Mouse (Mus musculus) small intestine, adult 2 months (tissue): ENCODE results near the gene Abhd12b. TPM values are rescaled to one million over a fixed set of nuclear protein-coding genes. Genes with fewer than 3 reads are reported as not detected.

Experiments used
- H3K27ac ChIP-seq: fragments of 200-500 bp; 2 replicates; pipeline ENCODE4 v1.5.1; 2012; ENCODE audit warnings: low read depth, low read length, control low read depth, inconsistent platforms; ENCODE audit not compliant: insufficient read depth
- H3K27me3 ChIP-seq: fragments of 200-500 bp; 2 replicates; pipeline ENCODE4 v1.6.1; 2012; ENCODE audit warnings: mild to moderate bottlenecking, moderate library complexity, low read length, inconsistent platforms; ENCODE audit not compliant: control insufficient read depth, insufficient read depth
- H3K36me3 ChIP-seq: fragments of 200-500 bp; 2 replicates; pipeline ENCODE4 v1.6.1; 2012; ENCODE audit warnings: mild to moderate bottlenecking, low read length, control low read depth, inconsistent platforms; ENCODE audit not compliant: control insufficient read depth, insufficient read depth
- H3K4me1 ChIP-seq: fragments of 200-500 bp; 2 replicates; pipeline ENCODE4 v1.6.1; 2012; ENCODE audit warnings: low read length, inconsistent platforms, mixed read lengths; ENCODE audit not compliant: control insufficient read depth, insufficient read depth, insufficient read length
- H3K4me3 ChIP-seq: fragments of 200-500 bp; 2 replicates; pipeline ENCODE4 v1.5.1; 2012; ENCODE audit warnings: low read depth, mild to moderate bottlenecking, control low read depth, inconsistent platforms, low read length, moderate library complexity
- CTCF ChIP-seq: fragments of 200-500 bp; IDR thresholded peaks from 2 replicates; pipeline ENCODE4 v1.5.1; 2012; ENCODE audit warnings: low read depth, mild to moderate bottlenecking, control low read depth, inconsistent platforms, low read length, moderate library complexity, mixed read lengths; ENCODE audit not compliant: insufficient replicate concordance, insufficient read length; ENCODE audit errors: extremely low read depth
- POLR2A ChIP-seq: fragments of 200-500 bp; IDR thresholded peaks from 2 replicates; pipeline ENCODE4 v1.6.1; 2012; ENCODE audit warnings: low read depth, mild to moderate bottlenecking, control low read depth, inconsistent platforms, low read length, moderate library complexity
- WGBS: fragments of 180-500 bp; shearing (Covaris S2); methylation state at CpG from one replicate; pipeline ENCODE4 v1.1.7; 2018; 5-methylcytosine and 5-hydroxymethylcytosine counted together
- polyA plus RNA-seq: library from polyadenylated mRNA; depleted of rRNA; stranded (reverse); fragments of >200 nt; gene quantifications from 2 replicates; pipeline ENCODE4 v1.2.3, GENCODE M21; 2012

Abhd12b gene
- polyA plus RNA-seq, 1 experiment, result not detected

- TF ChIP-seq CTCF (no peak), POLR2A (no peak)
- Histone ChIP-seq H3K27ac (no peak overlapping the region), H3K4me1 (no peaks in the 10 kb centered on the region; the same call in 1 of the 2 replicates), H3K4me3 (no peak overlapping the region), H3K27me3 (no peaks in the 10 kb centered on the region), H3K36me3 (no peaks in the 10 kb centered on the region)
- WGBS, result 55% methylated on average over 2 of the region's 2 CpGs
Measured at GRCm38 (mm10) chr12:70119552-70119951, 34.4 kb upstream of the Abhd12b start.

GRCm38 (mm10) chr12:70126626-70127025, 27.3 kb upstream of the Abhd12b start:
- no peaks in the 10 kb centered on the region for H3K27me3 ChIP-seq
- H3K36me3 ChIP-seq, result no peaks in the 10 kb centered on the region
- no peak overlapping the region for H3K27ac ChIP-seq
- WGBS, result 69% methylated on average over 4 of the region's 4 CpGs
- no peak for TF ChIP-seq POLR2A
- no peak for TF ChIP-seq CTCF
- H3K4me3 ChIP-seq, result no peak overlapping the region
- H3K4me1 ChIP-seq, result no peaks in the 10 kb centered on the region

GRCm38 (mm10) chr12:70129105-70129504, 24.8 kb upstream of the Abhd12b start:
- no peaks in the 10 kb centered on the region for H3K4me1 ChIP-seq
- H3K4me3 ChIP-seq, result no peak overlapping the region
- TF ChIP-seq POLR2A (no peak), CTCF (no peak)
- H3K27ac ChIP-seq, result no peak overlapping the region
- WGBS, result 20% methylated on average over 5 of the region's 5 CpGs
- no peaks in the 10 kb centered on the region for H3K27me3 ChIP-seq
- H3K36me3 ChIP-seq, result no peaks in the 10 kb centered on the region

GRCm38 (mm10) chr12:70131042-70131675, 22.8 kb upstream of the Abhd12b start:
- no peak for TF ChIP-seq CTCF
- TF ChIP-seq POLR2A, result no peak
- H3K4me3 ChIP-seq, result peak overlapping the region; percentile 52
- H3K27me3 ChIP-seq, result no peaks in the 10 kb centered on the region
- no peaks in the 10 kb centered on the region for H3K36me3 ChIP-seq
- WGBS, result 43% methylated on average over 20 of the region's 20 CpGs
- peaks cover 4% of the 10 kb centered on the region; the same call in 1 of the 2 replicates for H3K4me1 ChIP-seq
- no peak overlapping the region for H3K27ac ChIP-seq

- no peak overlapping the region for H3K4me3 ChIP-seq
- 88% methylated on average over 20 of the region's 20 CpGs for WGBS
Measured at GRCm38 (mm10) chr12:70134627-70135235, 19.2 kb upstream of the Abhd12b start.

GRCm38 (mm10) chr12:70136185-70136756, 17.7 kb upstream of the Abhd12b start:
- Histone ChIP-seq H3K27ac (peak overlapping the region; percentile 80), H3K36me3 (no peaks in the 10 kb centered on the region), H3K27me3 (no peaks in the 10 kb centered on the region), H3K4me3 (peak overlapping the region; percentile 42), H3K4me1 (peaks cover 14% of the 10 kb centered on the region)
- TF ChIP-seq CTCF (no peak), POLR2A (no peak)
- 6% methylated on average over 12 of the region's 12 CpGs for WGBS

More at GRCm38 (mm10) chr12:70134627-70135235, 19.2 kb upstream of the Abhd12b start:
- H3K36me3 ChIP-seq, result no peaks in the 10 kb centered on the region
- H3K27me3 ChIP-seq, result no peaks in the 10 kb centered on the region
- no peak for TF ChIP-seq CTCF
- no peak overlapping the region for H3K27ac ChIP-seq
- H3K4me1 ChIP-seq, result peaks cover 11% of the 10 kb centered on the region

GRCm38 (mm10) chr12:70137095-70137494, 16.8 kb upstream of the Abhd12b start:
- H3K27me3 ChIP-seq, result no peaks in the 10 kb centered on the region
- no peak overlapping the region; the same call in 1 of the 2 replicates for H3K27ac ChIP-seq
- H3K36me3 ChIP-seq, result no peaks in the 10 kb centered on the region
- no peak for TF ChIP-seq CTCF
- TF ChIP-seq POLR2A, result no peak
- peaks cover 14% of the 10 kb centered on the region for H3K4me1 ChIP-seq
- no peak overlapping the region for H3K4me3 ChIP-seq
- 76% methylated on average over 4 of the region's 4 CpGs for WGBS
